ENCODE assay signal across 1 mouse cellular context in the genomic region with DNA sequence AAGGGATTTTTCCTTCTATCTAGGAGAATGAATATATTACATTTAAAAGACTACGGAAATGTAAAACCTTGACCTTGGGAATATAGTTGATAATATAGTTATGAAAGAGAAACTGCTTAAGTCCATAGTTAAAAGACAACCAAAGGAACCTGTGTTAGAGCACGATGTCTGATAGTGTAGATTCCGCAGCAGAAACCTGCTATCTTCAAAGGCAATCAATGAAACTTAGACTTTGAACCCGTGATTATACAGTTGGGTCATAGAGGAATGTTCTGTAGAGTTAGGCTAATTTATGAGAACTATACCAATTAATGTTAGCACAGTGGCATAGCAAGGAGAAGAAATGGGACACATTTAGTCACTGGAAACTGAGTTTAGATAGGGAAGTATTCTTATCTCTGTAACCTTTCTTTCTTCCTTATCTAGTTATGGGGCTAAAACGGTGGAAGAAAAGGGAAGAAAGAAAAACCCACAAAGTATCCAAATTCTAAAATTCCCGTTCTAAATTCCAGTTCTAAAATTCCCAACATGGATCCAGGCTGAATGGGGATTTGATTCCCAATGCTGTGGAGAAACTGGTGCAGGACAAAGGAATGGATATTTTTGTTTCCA.
TF ChIP-seq lines count a peak whose summit lies in the region.

No protein-coding gene starts in this region.

TF ChIP-seq in MEL, 35 proteins besides CTCF, POLR2A, EP300 and RAD21:
- TF ChIP-seq NELFE (IDR thresholded peaks at IDR 0.05; ENCODE audit: low read depth, low read length) (no peak), MEF2A (IDR thresholded peaks at IDR 0.05; ENCODE audit: extremely low read depth, insufficient replicate concordance, low read depth, low read length, poor library complexity, severe bottlenecking) (no peak), KAT2A (conservative IDR thresholded peaks at IDR 0.05; ENCODE audit: low read depth, low read length) (no peak), MAFK (IDR thresholded peaks at IDR 0.05; ENCODE audit: borderline replicate concordance, low read depth, low read length) (no peak), ETS1 (IDR thresholded peaks at IDR 0.05; ENCODE audit: low read depth, low read length) (peak; percentile 80), JUND (IDR thresholded peaks at IDR 0.05; ENCODE audit: low read depth, low read length) (no peak), SMC3 (IDR thresholded peaks at IDR 0.05; ENCODE audit: low read depth, low read length) (no peak), E2F4 (IDR thresholded peaks at IDR 0.05; ENCODE audit: borderline replicate concordance, low read depth, low read length) (no peak), MAZ (IDR thresholded peaks at IDR 0.05; ENCODE audit: low read depth, low read length) (0 out of 2 replicates have a peak, but pooled peaks have one; percentile 22), RCOR1 (IDR thresholded peaks at IDR 0.05; ENCODE audit: low read depth, low read length) (peak; percentile 88), USF2 (IDR thresholded peaks at IDR 0.05; ENCODE audit: borderline replicate concordance in 1 of 2, insufficient read depth in 1 of 2, low read depth in 1 of 2, low read length in 2 of 2) (no peak), MAX (IDR thresholded peaks at IDR 0.05; ENCODE audit: low read length) (0 out of 2 replicates have a peak, but pooled peaks have one; percentile 36), MYB (IDR thresholded peaks at IDR 0.05; ENCODE audit: low read depth, low read length) (no peak), POLR2AphosphoS5 (IDR thresholded peaks at IDR 0.05; ENCODE audit: borderline replicate concordance, low read depth, low read length) (no peak), GABPA (IDR thresholded peaks at IDR 0.05; ENCODE audit: low read depth, low read length) (no peak), BHLHE40 (IDR thresholded peaks at IDR 0.05; ENCODE audit: borderline replicate concordance, low read depth, low read length) (no peak), HCFC1 (IDR thresholded peaks at IDR 0.05; ENCODE audit: low read depth, low read length) (peak; percentile 52; the same call in 1 of the 2 replicates), TBP (IDR thresholded peaks at IDR 0.05; ENCODE audit: low read depth, low read length) (no peak), POLR2AphosphoS2 (IDR thresholded peaks at IDR 0.05; ENCODE audit: low read length) (no peak), ZNF384 (IDR thresholded peaks at IDR 0.05; ENCODE audit: low read depth, low read length) (no peak), MYC (IDR thresholded peaks at IDR 0.05; ENCODE audit: low read depth, low read length) (peak; percentile 78; the same call in 1 of the 2 replicates), MXI1 (IDR thresholded peaks at IDR 0.05; ENCODE audit: low read depth, low read length) (peak; percentile 25; the same call in 1 of the 2 replicates), CHD2 (IDR thresholded peaks at IDR 0.05; ENCODE audit: low read length) (no peak), USF1 (IDR thresholded peaks at IDR 0.05; ENCODE audit: low read depth, low read length) (no peak), TCF12 (IDR thresholded peaks at IDR 0.05; ENCODE audit: low read depth, low read length) (peak; percentile 75), TAL1 (IDR thresholded peaks at IDR 0.05; ENCODE audit: low read length) (peak; percentile 23; the same call in 1 of the 2 replicates), GATA1 (IDR thresholded peaks at IDR 0.05; ENCODE audit: low read depth, low read length) (peak; percentile 97), SIN3A (IDR thresholded peaks at IDR 0.05; ENCODE audit: low read length) (peak; percentile 73), ZKSCAN1 (IDR thresholded peaks at IDR 0.05; ENCODE audit: low read depth, low read length) (no peak), UBTF (IDR thresholded peaks at IDR 0.05; ENCODE audit: borderline replicate concordance, insufficient read depth, low read depth, low read length) (no peak), ELF1 (IDR thresholded peaks at IDR 0.05; ENCODE audit: low read depth, low read length) (no peak), NRF1 (IDR thresholded peaks at IDR 0.05; ENCODE audit: insufficient read depth, low read depth, low read length, poor library complexity, severe bottlenecking) (no peak), ZC3H11A (IDR thresholded peaks at IDR 0.05; ENCODE audit: low read depth, low read length) (peak; percentile 17; the same call in 1 of the 2 replicates), CHD1 (IDR thresholded peaks at IDR 0.05; ENCODE audit: low read depth, low read length) (no peak)
TF ChIP-seq in MEL: peak in this region for 12.
